Mouse (Mus musculus) fat pad, adult 2 months (tissue): Measurements from ENCODE around the gene Slc25a20.
"Not testable (repeated sequence)": the region's sequence is repeated elsewhere in the genome, so short reads cannot be mapped to it uniquely, and the experiment has no call there.

Experiments
- DNase-seq: peaks from one replicate; pipeline ENCODE4 v3.0.0-alpha.2; 2011; ENCODE audit warnings: low read depth, low spot score; ENCODE audit errors: extremely low read depth

Slc25a20 gene

DNA sequence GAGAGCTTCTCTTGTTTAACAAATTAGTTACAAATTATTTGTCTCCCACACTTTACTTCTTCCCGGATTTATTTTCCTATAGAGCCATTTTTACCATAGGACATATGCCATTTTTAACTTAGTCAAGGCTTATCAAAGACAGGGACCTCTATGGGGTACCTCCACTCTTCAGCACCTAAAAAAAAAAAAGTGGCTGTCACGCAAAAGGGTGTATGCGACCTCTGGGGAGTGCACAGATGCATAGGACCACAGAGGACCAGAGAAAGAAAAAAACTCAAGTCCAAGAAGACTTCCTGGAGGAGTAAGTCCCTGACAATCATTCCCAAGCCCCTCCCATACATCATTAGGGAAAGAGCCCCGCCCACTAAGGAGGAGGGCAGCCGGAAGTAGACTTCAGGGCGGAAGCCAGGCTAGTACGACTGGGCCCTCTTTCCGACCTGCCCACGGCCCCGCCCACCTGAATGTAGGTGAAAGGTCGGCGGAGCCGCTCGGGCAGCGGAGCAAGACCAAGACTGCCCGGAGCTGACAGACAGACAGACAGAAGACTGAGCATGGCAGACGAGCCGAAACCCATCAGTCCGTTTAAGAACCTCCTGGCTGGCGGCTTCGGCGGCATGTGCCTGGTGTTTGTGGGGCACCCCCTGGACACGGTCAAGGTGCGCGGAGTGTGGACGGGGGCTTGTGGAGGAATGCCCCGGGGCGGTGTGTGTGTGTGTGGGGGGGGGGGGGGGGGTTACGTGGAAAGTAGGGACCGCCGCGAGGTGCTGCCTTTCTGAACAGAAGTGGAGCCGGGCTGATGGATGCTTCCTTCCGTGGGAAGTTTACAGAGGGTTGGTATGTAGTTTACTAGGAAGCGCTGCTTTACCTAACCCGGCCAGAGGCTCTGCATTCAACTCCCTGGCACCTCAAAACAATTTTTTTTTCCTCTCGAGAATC is at the start of gene Slc25a20:
Gene Slc25a20, plus strand, starts transcription at position 412 of the 936 bp plus-strand sequence.
- DNase-seq = peak; percentile 42

DNA sequence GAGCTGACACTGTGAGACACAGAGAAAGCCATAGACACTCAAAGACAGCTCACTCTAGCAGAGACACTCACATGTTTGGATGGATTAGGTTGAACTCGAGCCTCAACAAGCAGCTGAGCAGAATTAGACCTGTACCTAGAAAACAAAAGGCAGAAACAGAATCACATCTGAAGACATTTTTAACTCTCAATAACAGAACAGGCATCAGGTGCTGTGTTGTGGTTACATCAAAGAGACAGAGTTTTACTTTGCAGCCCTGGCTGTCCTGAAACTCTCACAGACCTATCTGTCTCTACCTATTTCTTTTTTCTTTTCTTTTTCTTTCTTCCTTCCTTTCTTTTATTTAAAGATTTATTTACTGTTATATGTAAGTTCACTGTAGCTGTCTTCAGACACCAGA is 44.6 kb upstream of the Slc25a20 start:
- DNase-seq = no peak

DNA sequence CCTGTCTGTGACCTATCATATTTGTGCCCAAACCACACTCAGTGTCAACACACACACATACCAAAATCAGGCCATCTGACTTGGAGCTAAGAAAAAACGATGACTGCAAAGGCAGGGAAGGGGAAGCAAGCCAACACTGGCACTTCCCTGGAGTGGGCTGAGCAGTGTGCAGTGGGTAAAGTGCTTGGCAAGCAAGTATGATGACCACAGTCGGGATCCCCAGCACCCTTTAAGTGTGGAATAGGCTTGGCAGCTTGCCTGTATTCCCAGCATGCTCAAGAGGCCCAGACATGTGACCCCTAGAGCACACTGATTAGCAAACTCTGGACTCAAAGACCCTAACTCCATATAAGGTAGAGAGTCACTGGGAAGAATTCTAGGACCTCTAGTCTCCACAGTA is 35.4 kb upstream of the Slc25a20 start:
- no peak for DNase-seq

DNA sequence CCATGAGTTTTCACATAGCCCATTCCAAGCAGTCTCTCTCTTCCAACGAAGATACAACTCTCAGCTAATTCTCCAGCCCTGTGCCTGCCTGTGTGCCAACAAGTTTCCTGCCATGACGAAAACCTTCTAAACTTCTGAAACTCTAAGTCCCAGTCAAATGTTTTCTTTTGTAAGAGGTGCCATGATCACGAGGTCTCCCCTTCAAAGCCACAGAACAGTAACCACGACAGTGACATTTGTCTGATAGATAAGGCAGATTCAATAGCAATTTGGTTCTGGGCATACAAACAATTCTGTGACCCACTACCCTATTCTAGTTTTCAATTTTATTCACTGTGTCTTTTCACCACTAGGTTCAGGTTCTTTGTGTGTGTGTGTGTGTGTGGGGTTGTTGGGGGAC is 33.7 kb upstream of the Slc25a20 start:
- DNase-seq = no peak

DNA sequence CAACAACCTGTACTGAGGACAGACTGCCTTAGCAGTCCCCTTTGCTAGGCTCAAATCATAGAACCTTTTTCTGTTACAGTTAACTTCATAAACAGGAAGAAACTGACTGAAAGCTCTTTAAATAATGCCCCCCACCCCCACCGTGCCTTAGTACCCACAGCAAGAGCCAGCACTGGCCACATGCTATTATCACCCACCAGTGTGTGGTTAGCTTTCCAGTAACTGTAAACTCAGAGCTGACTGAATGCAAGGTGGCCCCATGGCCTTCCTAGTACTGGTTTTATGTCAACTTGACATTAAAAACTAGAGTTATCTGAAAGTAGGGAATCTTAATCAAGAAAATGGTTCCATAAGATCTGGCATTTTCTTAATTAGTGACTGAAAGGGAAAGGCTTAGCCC is 31.2 kb upstream of the Slc25a20 start:
- DNase-seq = no peak

GRCm38 (mm10) chr9:108631631-108632256 is 30.1 kb upstream of the Slc25a20 start:
- DNase-seq = no peak

- no peak for DNase-seq
Observed at GRCm38 (mm10) chr9:108632375-108632774, 29.5 kb upstream of the Slc25a20 start.

DNA sequence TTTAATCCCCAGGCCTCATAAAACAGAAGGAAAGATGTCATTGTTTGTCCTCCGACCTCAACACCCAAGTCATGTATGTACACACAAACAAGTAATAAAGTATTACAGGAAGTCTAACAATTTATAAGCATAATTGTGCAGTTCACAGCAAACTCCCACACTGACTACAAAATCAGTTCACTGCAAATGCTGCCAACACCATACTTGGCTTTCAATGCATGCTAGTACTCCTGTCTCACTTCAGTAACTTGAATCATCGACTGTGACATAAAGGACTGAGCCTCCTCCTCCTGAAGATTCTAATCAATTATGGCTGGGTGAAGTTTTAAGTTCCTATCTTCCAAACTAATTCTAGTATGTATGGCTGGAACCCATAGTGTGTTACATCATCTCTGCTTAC is 28.0 kb upstream of the Slc25a20 start:
- no peak for DNase-seq

DNA sequence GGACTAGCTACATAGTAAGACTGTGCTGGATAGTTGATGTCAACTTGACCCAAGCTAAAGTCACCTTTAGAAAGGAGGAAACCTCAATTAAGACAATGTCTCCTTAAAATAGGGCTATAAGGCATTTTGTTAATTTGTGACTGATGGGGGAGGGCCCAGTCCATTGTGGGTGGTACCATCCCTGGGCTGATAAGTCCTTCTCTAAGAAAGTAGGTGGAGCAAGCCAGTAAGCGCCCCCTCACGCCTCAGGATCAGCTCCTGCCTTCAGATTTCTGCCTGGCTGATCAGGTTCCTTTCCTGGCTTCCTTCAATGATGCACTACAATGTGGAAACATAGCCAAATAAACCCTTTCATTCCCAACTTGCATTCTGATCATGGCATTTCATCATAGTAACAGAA is 26.5 kb upstream of the Slc25a20 start:
- no peak for DNase-seq

- no peak for DNase-seq
Observed at GRCm38 (mm10) chr9:108639825-108640224, 22.1 kb upstream of the Slc25a20 start.

DNA sequence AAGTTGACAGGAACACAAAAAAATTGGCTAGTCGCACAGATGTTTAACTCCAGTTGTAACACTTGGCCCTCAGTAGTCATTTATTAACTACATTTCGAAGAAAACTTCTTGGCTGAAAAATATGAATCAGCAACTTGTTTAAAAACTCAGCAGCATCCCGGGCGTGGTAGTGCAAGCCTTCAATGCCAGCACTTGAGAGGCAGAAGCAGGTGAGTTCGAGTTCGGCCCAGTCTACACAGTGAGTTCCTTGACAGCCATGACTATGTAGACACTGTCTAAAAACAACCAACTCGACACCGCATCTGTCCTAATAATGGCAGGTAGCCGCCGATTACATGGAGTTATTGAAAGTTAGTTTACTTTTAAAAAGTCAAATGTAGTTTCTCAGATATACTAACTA is 13.7 kb upstream of the Slc25a20 start:
- DNase-seq = no peak

DNA sequence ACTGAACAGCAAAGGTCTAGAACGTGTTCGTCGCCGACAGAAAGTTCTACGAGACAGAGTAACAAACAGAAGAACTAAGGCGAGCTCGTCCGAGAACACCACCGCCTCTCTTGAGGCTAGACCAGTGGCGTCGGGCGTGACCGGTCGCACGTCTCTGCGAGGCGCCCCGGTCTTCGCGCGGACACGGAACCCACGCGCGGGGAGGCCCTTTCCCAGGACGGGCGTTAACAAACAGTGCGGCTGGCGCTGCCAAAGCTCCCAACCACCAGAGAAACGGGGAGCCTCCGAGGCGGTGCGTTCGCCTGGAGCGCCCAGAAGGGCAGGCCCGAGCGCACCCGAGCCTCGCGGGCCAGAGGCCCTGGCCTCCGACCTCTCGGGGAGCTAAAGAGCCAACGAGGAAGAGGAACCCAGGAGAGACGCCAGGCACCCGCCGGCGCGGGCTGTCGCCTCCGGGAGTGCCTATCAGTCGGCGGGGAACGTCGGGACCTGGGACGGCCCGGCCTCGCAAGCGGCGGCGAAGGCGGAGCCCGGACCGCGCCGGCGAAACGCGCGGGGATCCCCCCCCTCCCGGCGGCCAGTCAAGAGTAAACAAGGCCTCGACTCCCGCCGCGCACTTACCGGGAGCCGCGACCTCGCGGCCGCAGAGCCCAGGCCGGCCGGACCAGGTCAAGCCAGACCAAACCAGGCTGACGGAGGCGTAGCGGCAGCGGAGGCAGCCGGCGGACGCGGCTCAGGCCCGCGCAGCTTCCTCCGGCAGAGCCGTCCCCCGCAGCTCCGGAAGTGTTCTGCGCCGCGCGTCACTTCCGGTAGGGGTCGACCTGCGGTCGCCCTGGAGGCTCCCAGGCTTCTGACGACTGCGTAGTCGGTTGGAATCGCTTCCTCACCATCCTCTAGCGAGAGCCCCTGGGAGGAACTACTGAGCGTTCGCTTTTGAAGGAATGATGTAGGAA is 13.0 kb upstream of the Slc25a20 start, which contains the start of gene Arih2:
Gene Arih2, minus strand, starts transcription at position 776 of the 950 bp plus-strand sequence.
- no peak for DNase-seq

- no peak for DNase-seq
Observed at GRCm38 (mm10) chr9:108649561-108650440, 12.1 kb upstream of the Slc25a20 start.

GRCm38 (mm10) chr9:108654566-108655464 is 7.1 kb upstream of the Slc25a20 start:
- DNase-seq = no peak

GRCm38 (mm10) chr9:108655865-108656264 is 6.0 kb upstream of the Slc25a20 start:
- DNase-seq = not testable (repeated sequence)

GRCm38 (mm10) chr9:108662660-108663059 is 772 bp downstream of the Slc25a20 start:
- DNase-seq = no peak

DNA sequence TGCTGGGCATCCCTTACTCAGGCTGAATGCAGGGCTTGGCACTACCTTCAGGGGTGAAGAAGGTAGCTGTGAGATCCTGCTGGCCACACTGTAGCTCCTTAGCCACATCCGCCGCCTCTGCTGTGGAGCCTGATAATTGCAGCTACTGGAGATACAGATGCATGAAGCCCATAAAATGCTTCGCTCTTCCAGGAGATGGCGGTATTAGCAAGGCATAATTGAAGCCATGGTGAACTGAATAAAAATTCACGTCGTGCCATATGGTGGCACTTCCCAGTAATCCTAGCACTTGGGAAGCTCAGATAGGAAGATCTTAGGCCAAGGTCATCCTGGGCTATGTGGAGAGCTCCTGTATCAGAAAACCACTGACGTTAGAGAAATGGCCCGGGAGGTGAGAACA is 8.0 kb downstream of the Slc25a20 start:
- no peak for DNase-seq

DNA sequence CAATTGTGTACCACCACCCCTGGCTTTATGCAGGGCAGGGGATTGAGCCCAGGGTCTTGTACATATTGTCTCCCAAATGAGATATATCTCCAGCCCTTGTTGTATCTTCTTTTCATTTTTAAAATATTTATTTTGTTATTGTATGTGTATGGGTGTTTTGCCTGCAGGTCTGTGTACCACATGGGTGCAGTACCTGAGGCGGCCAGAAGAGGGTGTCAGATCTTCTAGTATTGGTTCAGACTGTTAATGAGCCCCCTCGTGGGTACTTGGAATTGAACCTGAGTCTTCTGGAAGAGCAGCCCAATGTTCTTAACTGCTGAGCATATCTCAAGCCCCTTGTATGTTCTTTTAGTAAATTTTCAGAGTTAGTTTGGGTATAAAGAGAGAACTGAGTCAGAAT is 11.3 kb downstream of the Slc25a20 start:
- no peak for DNase-seq

GRCm38 (mm10) chr9:108680026-108680425 is 18.1 kb downstream of the Slc25a20 start:
- DNase-seq = no peak
